Mouse (Mus musculus) cerebellum, postnatal 25 days (tissue): Measurements from ENCODE around the gene Limk2.

ENCODE experiments used
- DNase-seq, 2 experiments: peaks; one replicate each; pipeline ENCODE4 v3.0.0; 2021; ENCODE audit warnings: mixed read lengths in 2 of 2

Gene Limk2

GRCm38 (mm10) chr11:3331756-3332642 is 77.0 kb downstream of the Limk2 start:
- DNase-seq = peak; percentile 94 to 97

GRCm38 (mm10) chr11:3330991-3331750 is 77.8 kb downstream of the Limk2 start:
- peak; percentile 42 to 56 for DNase-seq

- peak; percentile 93 to 95 for DNase-seq
These were observed 78.4 kb downstream of the Limk2 start for GRCm38 (mm10) chr11:3330566-3330965.

- no peak for DNase-seq
These were observed 79.0 kb downstream of the Limk2 start, which contains the start of gene Pik3ip1 for GRCm38 (mm10) chr11:3329891-3330451. Gene Pik3ip1 (plus strand): TSS chr11:3330401.

- DNase-seq = no peak
These were observed 79.9 kb downstream of the Limk2 start for GRCm38 (mm10) chr11:3328806-3329775.

GRCm38 (mm10) chr11:3328271-3328670 is 80.7 kb downstream of the Limk2 start:
- DNase-seq = no peak

- DNase-seq = no peak
These were observed 90.7 kb downstream of the Limk2 start for GRCm38 (mm10) chr11:3318286-3318685.

GRCm38 (mm10) chr11:3314148-3314547 is 94.8 kb downstream of the Limk2 start:
- peak; percentile 74 to 88 for DNase-seq

GRCm38 (mm10) chr11:3313294-3313693 is 95.7 kb downstream of the Limk2 start:
- DNase-seq = no peak

- no peak for DNase-seq
These were observed 97.2 kb downstream of the Limk2 start for GRCm38 (mm10) chr11:3311586-3312347.

GRCm38 (mm10) chr11:3310789-3311585 is 98.0 kb downstream of the Limk2 start:
- no peak for DNase-seq

- no peak for DNase-seq
These were observed 99.1 kb downstream of the Limk2 start for GRCm38 (mm10) chr11:3309884-3310283.

- no peak for DNase-seq
These were observed 101.1 kb downstream of the Limk2 start for GRCm38 (mm10) chr11:3307875-3308274.

GRCm38 (mm10) chr11:3305821-3306220 is 103.2 kb downstream of the Limk2 start:
- peak in 1 of 2 experiments; percentile 40 for DNase-seq

- peak in 1 of 2 experiments; percentile 30 for DNase-seq
These were observed 106.2 kb downstream of the Limk2 start for GRCm38 (mm10) chr11:3302792-3303191.

GRCm38 (mm10) chr11:3302385-3302784 is 106.6 kb downstream of the Limk2 start:
- no peak for DNase-seq

GRCm38 (mm10) chr11:3301075-3301474 is 107.9 kb downstream of the Limk2 start:
- DNase-seq = no peak

- DNase-seq = no peak
These were observed 110.2 kb downstream of the Limk2 start for GRCm38 (mm10) chr11:3298813-3299185.

- no peak for DNase-seq
These were observed 110.8 kb downstream of the Limk2 start for GRCm38 (mm10) chr11:3297871-3298812.
